Mouse (Mus musculus): ENCODE measurements around the gene Ccdc92b. TPM values are rescaled to one million over a fixed set of nuclear protein-coding genes. Genes with fewer than 3 reads are reported as not detected.

Gene Ccdc92b
- polyA plus RNA-seq, 1 experiment from 2014 or later: 2.9 TPM

- WGBS: 29% methylated on average over 5 of the region's 5 CpGs
- Histone ChIP-seq H3K36me3 (ENCODE audit: control insufficient read depth, insufficient read depth, low read length) (no peaks in the 10 kb centered on the region), H3K9ac (ENCODE audit: low read depth, low read length) (no peak overlapping the region), H3K4me1 (ENCODE audit: control insufficient read depth, insufficient read depth, low read depth, low read length) (peaks cover 7% of the 10 kb centered on the region), H3K27me3 (replicated peaks; ENCODE audit: control insufficient read depth, insufficient read depth, low read length) (peaks cover 26% of the 10 kb centered on the region), H3K4me2 (ENCODE audit: low read length) (peak overlapping the region; percentile 93), H3K4me3 (ENCODE audit: low read length) (peak overlapping the region; percentile 56; the same call in 1 of the 2 replicates), H3K27ac (ENCODE audit: low read depth, low read length) (no peak overlapping the region), H3K9me3 (ENCODE audit: control insufficient read depth, low read length) (no peaks in the 10 kb centered on the region)
- no peak for ATAC-seq
These were observed 9.3 kb upstream of the Ccdc92b start for GRCm38 (mm10) chr11:74610068-74610467.

- Histone ChIP-seq H3K27me3 (replicated peaks; ENCODE audit: control insufficient read depth, insufficient read depth, low read length) (peaks cover 26% of the 10 kb centered on the region), H3K36me3 (ENCODE audit: control insufficient read depth, insufficient read depth, low read length) (no peaks in the 10 kb centered on the region), H3K9ac (ENCODE audit: low read depth, low read length) (peak within 1 kb of the TSS; percentile 64), H3K27ac (ENCODE audit: low read depth, low read length) (no peak within 1 kb of the TSS), H3K4me2 (ENCODE audit: low read length) (peak within 1 kb of the TSS; percentile 93), H3K4me3 (ENCODE audit: low read length) (peak within 1 kb of the TSS; percentile 56), H3K4me1 (ENCODE audit: control insufficient read depth, insufficient read depth, low read depth, low read length) (peaks cover 7% of the 10 kb centered on the region), H3K9me3 (ENCODE audit: control insufficient read depth, low read length) (no peaks in the 10 kb centered on the region)
- WGBS: under 1% methylated on average over 45 of the region's 50 CpGs
- ATAC-seq: peak; percentile 56; the same call in 1 of the 2 replicates
These were observed 8.7 kb upstream of the Ccdc92b start, which contains the start of gene Rap1gap2 for GRCm38 (mm10) chr11:74610545-74611176. Rap1gap2 (minus strand) TSS chr11:74610915.

GRCm38 (mm10) chr11:74611437-74611836 lies 8.0 kb upstream of the Ccdc92b start:
- Histone ChIP-seq H3K9me3 (ENCODE audit: control insufficient read depth, low read length) (no peaks in the 10 kb centered on the region), H3K36me3 (ENCODE audit: control insufficient read depth, insufficient read depth, low read length) (no peaks in the 10 kb centered on the region), H3K27me3 (replicated peaks; ENCODE audit: control insufficient read depth, insufficient read depth, low read length) (peaks cover 30% of the 10 kb centered on the region), H3K9ac (ENCODE audit: low read depth, low read length) (no peak overlapping the region), H3K4me3 (ENCODE audit: low read length) (no peak overlapping the region; the same call in 1 of the 2 replicates), H3K4me1 (ENCODE audit: control insufficient read depth, insufficient read depth, low read depth, low read length) (peaks cover 7% of the 10 kb centered on the region), H3K4me2 (ENCODE audit: low read length) (peak overlapping the region; percentile 93), H3K27ac (ENCODE audit: low read depth, low read length) (no peak overlapping the region)
- ATAC-seq: no peak
- WGBS: 16% methylated on average over 7 of the region's 7 CpGs

GRCm38 (mm10) chr11:74613428-74613827 lies 6.0 kb upstream of the Ccdc92b start:
- H3K27ac ChIP-seq (ENCODE audit: low read depth, low read length): no peak overlapping the region
- H3K9me3 ChIP-seq (ENCODE audit: control insufficient read depth, low read length): no peaks in the 10 kb centered on the region
- peaks cover 7% of the 10 kb centered on the region for H3K4me1 ChIP-seq (ENCODE audit: control insufficient read depth, insufficient read depth, low read depth, low read length)
- no peak for ATAC-seq
- no peaks in the 10 kb centered on the region for H3K36me3 ChIP-seq (ENCODE audit: control insufficient read depth, insufficient read depth, low read length)
- peaks cover 27% of the 10 kb centered on the region for H3K27me3 ChIP-seq (replicated peaks; ENCODE audit: control insufficient read depth, insufficient read depth, low read length)
- no peak overlapping the region for H3K9ac ChIP-seq (ENCODE audit: low read depth, low read length)
- no peak overlapping the region for H3K4me3 ChIP-seq (ENCODE audit: low read length)
- H3K4me2 ChIP-seq (ENCODE audit: low read length): no peak overlapping the region
- 69% methylated on average over 4 of the region's 4 CpGs for WGBS

GRCm38 (mm10) chr11:74615571-74615970 lies 3.8 kb upstream of the Ccdc92b start:
- no peak for ATAC-seq
- H3K9me3 ChIP-seq (ENCODE audit: control insufficient read depth, low read length): no peaks in the 10 kb centered on the region
- H3K27me3 ChIP-seq (replicated peaks; ENCODE audit: control insufficient read depth, insufficient read depth, low read length): peaks cover 18% of the 10 kb centered on the region
- no peaks in the 10 kb centered on the region for H3K36me3 ChIP-seq (ENCODE audit: control insufficient read depth, insufficient read depth, low read length)
- H3K4me2 ChIP-seq (ENCODE audit: low read length): no peak overlapping the region
- WGBS: 61% methylated on average over 5 of the region's 5 CpGs
- no peak overlapping the region for H3K27ac ChIP-seq (ENCODE audit: low read depth, low read length)
- no peak overlapping the region for H3K4me3 ChIP-seq (ENCODE audit: low read length)
- peaks cover 6% of the 10 kb centered on the region for H3K4me1 ChIP-seq (ENCODE audit: control insufficient read depth, insufficient read depth, low read depth, low read length)
- H3K9ac ChIP-seq (ENCODE audit: low read depth, low read length): no peak overlapping the region

- Histone ChIP-seq H3K4me1 (ENCODE audit: control insufficient read depth, insufficient read depth, low read depth, low read length) (peaks cover 2% of the 10 kb centered on the region; the same call in 1 of the 2 replicates), H3K4me2 (ENCODE audit: low read length) (peak overlapping the region; percentile 57), H3K9me3 (ENCODE audit: control insufficient read depth, low read length) (no peaks in the 10 kb centered on the region), H3K9ac (ENCODE audit: low read depth, low read length) (peak overlapping the region; percentile 87), H3K36me3 (ENCODE audit: control insufficient read depth, insufficient read depth, low read length) (no peaks in the 10 kb centered on the region), H3K4me3 (ENCODE audit: low read length) (peak overlapping the region; percentile 72), H3K27ac (ENCODE audit: low read depth, low read length) (peak overlapping the region; percentile 59; the same call in 1 of the 2 replicates), H3K27me3 (replicated peaks; ENCODE audit: control insufficient read depth, insufficient read depth, low read length) (peaks cover 4% of the 10 kb centered on the region)
- 2% methylated on average over 16 of the region's 16 CpGs for WGBS
- no peak; the same call in 1 of the 2 replicates for ATAC-seq
These were observed 523 bp downstream of the Ccdc92b start for GRCm38 (mm10) chr11:74619956-74620300.

- H3K36me3 ChIP-seq (ENCODE audit: control insufficient read depth, insufficient read depth, low read length): no peaks in the 10 kb centered on the region
- H3K9ac ChIP-seq (ENCODE audit: low read depth, low read length): no peak overlapping the region
- H3K4me1 ChIP-seq (ENCODE audit: control insufficient read depth, insufficient read depth, low read depth, low read length): peaks cover 2% of the 10 kb centered on the region; the same call in 1 of the 2 replicates
- no peaks in the 10 kb centered on the region for H3K9me3 ChIP-seq (ENCODE audit: control insufficient read depth, low read length)
- H3K4me2 ChIP-seq (ENCODE audit: low read length): no peak overlapping the region
- H3K4me3 ChIP-seq (ENCODE audit: low read length): no peak overlapping the region
- ATAC-seq: no peak
- no peak overlapping the region for H3K27ac ChIP-seq (ENCODE audit: low read depth, low read length)
- WGBS: 75% methylated on average over 8 of the region's 8 CpGs
- H3K27me3 ChIP-seq (replicated peaks; ENCODE audit: control insufficient read depth, insufficient read depth, low read length): no peaks in the 10 kb centered on the region
These were observed 2.7 kb downstream of the Ccdc92b start for GRCm38 (mm10) chr11:74621974-74622669.

- Histone ChIP-seq H3K4me2 (ENCODE audit: low read length) (no peak overlapping the region), H3K9me3 (ENCODE audit: control insufficient read depth, low read length) (no peaks in the 10 kb centered on the region), H3K27ac (ENCODE audit: low read depth, low read length) (no peak overlapping the region), H3K4me3 (ENCODE audit: low read length) (no peak overlapping the region), H3K4me1 (ENCODE audit: control insufficient read depth, insufficient read depth, low read depth, low read length) (no peaks in the 10 kb centered on the region; the same call in 1 of the 2 replicates), H3K27me3 (replicated peaks; ENCODE audit: control insufficient read depth, insufficient read depth, low read length) (no peaks in the 10 kb centered on the region), H3K9ac (ENCODE audit: low read depth, low read length) (no peak overlapping the region), H3K36me3 (ENCODE audit: control insufficient read depth, insufficient read depth, low read length) (0 out of 2 replicates have a peak, but pooled peaks cover 2% of the 10 kb centered on the region)
- no peak for ATAC-seq
- WGBS: 75% methylated on average over 6 of the region's 6 CpGs
These were observed 4.3 kb downstream of the Ccdc92b start for GRCm38 (mm10) chr11:74623693-74624092.

GRCm38 (mm10) chr11:74625333-74625732 lies 5.9 kb downstream of the Ccdc92b start:
- no peak for ATAC-seq
- H3K27ac ChIP-seq (ENCODE audit: low read depth, low read length): no peak overlapping the region
- H3K4me2 ChIP-seq (ENCODE audit: low read length): no peak overlapping the region
- no peak overlapping the region for H3K9ac ChIP-seq (ENCODE audit: low read depth, low read length)
- no peaks in the 10 kb centered on the region for H3K27me3 ChIP-seq (replicated peaks; ENCODE audit: control insufficient read depth, insufficient read depth, low read length)
- peaks cover 4% of the 10 kb centered on the region; the same call in 1 of the 2 replicates for H3K36me3 ChIP-seq (ENCODE audit: control insufficient read depth, insufficient read depth, low read length)
- H3K4me1 ChIP-seq (ENCODE audit: control insufficient read depth, insufficient read depth, low read depth, low read length): no peaks in the 10 kb centered on the region; the same call in 1 of the 2 replicates
- H3K9me3 ChIP-seq (ENCODE audit: control insufficient read depth, low read length): no peaks in the 10 kb centered on the region
- H3K4me3 ChIP-seq (ENCODE audit: low read length): no peak overlapping the region
